Mouse (Mus musculus) heart, embryonic 14.5 days (tissue): ENCODE measurements around the gene Itk. TPM values are rescaled to one million over a fixed set of nuclear protein-coding genes. Genes with fewer than 3 reads are reported as not detected.

Experiments used
- ATAC-seq: fragments of 200-750 bp; cut with Nextera tagmentation; 2 replicates; pipeline ENCODE4 v1.8.0; 2017; ENCODE audit warnings: low read depth, moderate TSS enrichment; ENCODE audit not compliant: insufficient number of reproducible peaks, insufficient read depth, low FRiP score
- H3K27ac ChIP-seq, 2 experiments: fragments of 200-500 bp in 1 of 2; fragments of 300-500 bp in 1 of 2; sonication (generic) in 1 of 2; replicated peaks in 1 of 2; 2 replicates each; pipeline ENCODE4 v1.5.1; 2012 to 2014; ENCODE audit warnings: low read depth in 2 of 2, low read length in 2 of 2, control low read depth in 1 of 2, mild to moderate bottlenecking in 1 of 2, mixed read lengths in 1 of 2; ENCODE audit not compliant: control insufficient read depth in 1 of 2, insufficient read depth in 1 of 2
- H3K27me3 ChIP-seq: fragments of 300-500 bp; sonication (generic); 2 replicates; pipeline ENCODE4 v1.6.1; 2014; ENCODE audit warnings: mild to moderate bottlenecking, low read length, control low read depth; ENCODE audit not compliant: control insufficient read depth, insufficient read depth
- H3K36me3 ChIP-seq: fragments of 300-500 bp; sonication (generic); 2 replicates; pipeline ENCODE4 v1.6.1; 2014; ENCODE audit warnings: mild to moderate bottlenecking, control low read depth, low read length, mixed read lengths; ENCODE audit not compliant: control insufficient read depth, insufficient read depth
- H3K4me1 ChIP-seq, 2 experiments: fragments of 200-500 bp in 1 of 2; fragments of 300-500 bp in 1 of 2; sonication (generic) in 1 of 2; 2 replicates each; pipeline ENCODE4 v1.6.1; 2012 to 2014; ENCODE audit warnings: low read length in 2 of 2, control low read depth in 1 of 2, mixed read lengths in 1 of 2; ENCODE audit not compliant: control insufficient read depth in 2 of 2, insufficient read depth in 2 of 2
- H3K4me2 ChIP-seq: fragments of 300-500 bp; sonication (generic); 2 replicates; pipeline ENCODE4 v1.6.1; 2014; ENCODE audit warnings: mild to moderate bottlenecking, low read length
- H3K4me3 ChIP-seq, 2 experiments: fragments of 200-500 bp in 1 of 2; fragments of 300-500 bp in 1 of 2; sonication (generic) in 1 of 2; 2 replicates each; pipeline ENCODE4 v1.5.1; 2012 to 2014; ENCODE audit warnings: low read length in 2 of 2, mild to moderate bottlenecking in 2 of 2, control low read depth in 1 of 2, low read depth in 1 of 2, moderate library complexity in 1 of 2; ENCODE audit not compliant: control insufficient read depth in 1 of 2, insufficient read depth in 1 of 2
- H3K9ac ChIP-seq: fragments of 300-500 bp; sonication (generic); 2 replicates; pipeline ENCODE4 v1.6.1; 2014; ENCODE audit warnings: mild to moderate bottlenecking, low read length
- H3K9me3 ChIP-seq: fragments of 300-500 bp; sonication (generic); 2 replicates; pipeline ENCODE4 v1.6.1; 2016; ENCODE audit warnings: low read length, control low read depth; ENCODE audit not compliant: control insufficient read depth
- WGBS: fragments of 180-500 bp; shearing (Covaris S2); extraction: QIAGEN DNeasy Blood & Tissue Kit; methylation state at CpG from one replicate; pipeline ENCODE4 v1.1.7; 2014; 5-methylcytosine and 5-hydroxymethylcytosine counted together
- polyA plus RNA-seq: library from polyadenylated mRNA; unstranded; fragments of >200 nt; fragmentation: Nextera tagmentation; extraction: Ambion mirVana; gene quantifications from 2 replicates; pipeline ENCODE4 v1.2.1, GENCODE M21; 2014

The Itk gene
- polyA plus RNA-seq, 1 experiment from 2014 or later: not detected

GRCm38 (mm10) chr11:46366357-46366756 is 23.0 kb downstream of the Itk start:
- 82% methylated on average over 3 of the region's 3 CpGs for WGBS
- no peak overlapping the region for H3K27ac ChIP-seq
- H3K36me3 ChIP-seq: no peaks in the 10 kb centered on the region
- H3K4me2 ChIP-seq: no peak overlapping the region
- no peak overlapping the region for H3K9ac ChIP-seq
- H3K27me3 ChIP-seq: no peaks in the 10 kb centered on the region
- no peaks in the 10 kb centered on the region for H3K4me1 ChIP-seq
- ATAC-seq: no peak
- H3K4me3 ChIP-seq: no peak overlapping the region
- H3K9me3 ChIP-seq: no peaks in the 10 kb centered on the region

GRCm38 (mm10) chr11:46365744-46366143 is 23.6 kb downstream of the Itk start:
- Histone ChIP-seq H3K27me3 (no peaks in the 10 kb centered on the region), H3K4me3 (no peak overlapping the region), H3K4me1 (no peaks in the 10 kb centered on the region), H3K27ac (no peak overlapping the region), H3K9ac (no peak overlapping the region), H3K9me3 (no peaks in the 10 kb centered on the region), H3K36me3 (no peaks in the 10 kb centered on the region), H3K4me2 (no peak overlapping the region)
- 76% methylated on average over 5 of the region's 5 CpGs for WGBS
- no peak for ATAC-seq

GRCm38 (mm10) chr11:46363864-46364263 is 25.5 kb downstream of the Itk start:
- WGBS: 87% methylated on average over 9 of the region's 9 CpGs
- Histone ChIP-seq H3K9ac (no peak overlapping the region), H3K4me2 (no peak overlapping the region), H3K4me3 (no peak overlapping the region), H3K27ac (no peak overlapping the region), H3K9me3 (no peaks in the 10 kb centered on the region), H3K36me3 (no peaks in the 10 kb centered on the region), H3K4me1 (no peaks in the 10 kb centered on the region), H3K27me3 (no peaks in the 10 kb centered on the region)
- ATAC-seq: no peak

DNA sequence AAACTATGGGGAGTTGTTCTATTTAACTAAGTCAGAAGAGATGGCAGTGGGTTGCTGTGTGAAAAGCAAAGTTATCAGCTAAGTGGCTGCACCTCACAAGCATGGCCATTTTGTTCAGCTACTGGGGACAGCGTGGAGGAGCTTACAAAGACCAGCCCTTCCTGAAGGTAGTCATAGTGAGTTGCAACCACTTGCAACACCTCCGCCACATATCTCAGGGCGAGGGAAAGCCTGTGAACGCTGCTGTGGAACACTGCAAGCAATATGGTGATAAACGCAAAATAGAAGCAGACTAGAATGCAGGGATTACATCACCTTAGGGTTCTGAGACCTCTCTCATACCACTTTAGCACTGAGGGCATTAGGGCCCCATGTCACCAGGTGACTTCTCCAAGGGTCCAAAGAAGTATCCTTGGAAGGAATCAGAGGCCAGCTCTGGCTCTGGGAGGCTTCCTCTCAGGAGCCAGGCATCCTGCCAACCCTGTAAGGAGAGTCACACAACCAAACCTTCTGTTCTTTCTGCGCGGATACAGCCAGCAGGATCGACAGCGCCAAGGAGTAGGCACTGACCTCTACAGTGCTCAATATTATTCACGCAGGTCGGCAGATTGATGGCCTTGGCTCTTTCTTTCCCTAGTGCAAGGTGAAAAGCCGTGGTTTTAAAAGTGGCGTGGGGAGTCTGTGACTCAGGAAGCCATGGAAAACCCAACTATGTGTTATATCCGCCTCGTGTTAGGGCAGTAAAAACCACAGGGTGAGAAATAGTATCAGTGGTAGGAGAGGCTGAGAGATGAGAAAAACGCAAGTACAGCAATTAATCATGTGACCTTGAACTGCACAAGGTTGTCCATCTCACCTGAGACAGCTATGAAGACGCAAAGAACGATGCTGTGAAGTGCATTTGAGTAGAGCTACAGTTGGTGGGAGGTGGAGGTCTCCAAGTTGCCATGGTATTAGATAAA is 27.0 kb downstream of the Itk start:
- Histone ChIP-seq H3K9ac (no peak overlapping the region), H3K4me1 (no peaks in the 10 kb centered on the region), H3K4me2 (no peak overlapping the region), H3K27me3 (no peaks in the 10 kb centered on the region), H3K27ac (no peak overlapping the region), H3K36me3 (no peaks in the 10 kb centered on the region), H3K9me3 (no peaks in the 10 kb centered on the region), H3K4me3 (no peak overlapping the region)
- ATAC-seq: no peak
- 86% methylated on average over 18 of the region's 18 CpGs for WGBS

DNA sequence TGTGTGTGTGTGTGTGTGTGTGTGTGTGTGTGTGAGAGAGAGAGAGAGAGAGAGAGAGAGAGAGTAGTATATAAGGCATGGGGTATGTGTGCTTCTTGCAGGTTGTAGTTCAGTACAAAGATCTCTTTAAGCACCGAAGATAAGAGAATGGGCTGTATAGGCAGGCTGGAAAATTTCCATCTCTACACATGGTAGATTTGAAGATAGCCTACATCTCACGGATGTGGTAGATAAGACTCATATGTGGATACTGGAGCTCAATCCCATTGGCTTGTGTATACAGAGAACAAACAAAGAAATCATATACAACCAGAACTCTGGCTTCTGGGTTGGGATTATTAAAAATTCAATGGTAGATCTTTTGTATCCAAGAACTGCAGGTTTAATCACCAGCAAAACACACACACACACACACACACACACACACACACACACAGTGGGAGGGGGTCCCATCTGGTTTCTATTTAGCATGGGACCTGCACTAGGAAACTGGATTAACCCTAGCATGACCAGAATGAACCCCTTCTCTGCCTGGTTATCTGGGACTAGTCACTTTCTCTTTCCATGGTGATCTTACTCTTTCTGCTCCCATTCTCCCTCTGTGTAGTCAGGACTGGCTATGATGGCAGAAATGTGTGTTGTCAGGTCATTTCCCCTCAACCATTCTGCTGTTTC is 28.2 kb downstream of the Itk start:
- no peak overlapping the region for H3K4me3 ChIP-seq
- H3K4me2 ChIP-seq: no peak overlapping the region
- 68% methylated on average over 2 of the region's 2 CpGs for WGBS
- H3K4me1 ChIP-seq: no peaks in the 10 kb centered on the region
- H3K27ac ChIP-seq: no peak overlapping the region
- no peak for ATAC-seq
- no peaks in the 10 kb centered on the region for H3K9me3 ChIP-seq
- no peaks in the 10 kb centered on the region for H3K27me3 ChIP-seq
- no peak overlapping the region for H3K9ac ChIP-seq
- H3K36me3 ChIP-seq: no peaks in the 10 kb centered on the region

- no peaks in the 10 kb centered on the region for H3K4me1 ChIP-seq
- no peak for ATAC-seq
- H3K9ac ChIP-seq: no peak overlapping the region
- no peak overlapping the region for H3K4me3 ChIP-seq
- 63% methylated on average over 1 of the region's 1 CpGs for WGBS
- no peaks in the 10 kb centered on the region for H3K36me3 ChIP-seq
- H3K27me3 ChIP-seq: no peaks in the 10 kb centered on the region
- H3K9me3 ChIP-seq: no peaks in the 10 kb centered on the region
- no peak overlapping the region for H3K27ac ChIP-seq
- no peak overlapping the region for H3K4me2 ChIP-seq
Measured at GRCm38 (mm10) chr11:46358369-46358768, 30.9 kb downstream of the Itk start.

DNA sequence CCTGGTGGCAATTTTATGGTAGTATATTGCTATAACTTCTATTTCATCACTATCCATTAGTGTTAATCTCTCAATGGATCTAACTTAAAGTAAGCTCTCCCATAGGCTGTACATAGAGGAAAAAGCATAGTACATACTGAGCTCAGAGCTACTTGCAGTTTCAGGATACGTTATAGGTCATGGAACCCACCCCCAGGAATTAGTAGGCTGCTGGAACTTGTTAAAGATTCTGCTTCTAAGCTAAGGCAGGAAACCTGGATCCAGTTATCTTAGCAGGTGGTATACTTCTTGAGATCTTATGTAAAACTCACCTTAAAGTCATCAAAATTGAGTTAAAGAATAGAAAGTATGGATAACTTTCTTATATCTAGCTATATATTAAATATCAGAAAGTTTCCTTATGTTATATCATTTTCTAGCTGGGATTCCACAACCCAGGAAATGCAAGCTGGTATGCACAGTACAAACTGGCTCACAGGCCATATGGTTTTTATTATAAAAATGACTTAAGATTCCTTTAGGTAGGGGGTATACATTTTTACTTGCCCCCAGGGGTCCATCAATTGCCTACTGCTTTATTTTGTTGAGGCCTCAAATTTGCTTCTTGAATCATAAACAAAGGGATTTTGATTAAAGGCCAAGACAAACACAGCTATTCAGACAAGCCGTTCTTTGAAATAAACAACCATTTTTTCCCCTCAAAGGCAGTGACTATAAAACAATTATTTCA is 39.5 kb downstream of the Itk start:
- H3K36me3 ChIP-seq: no peaks in the 10 kb centered on the region
- no peaks in the 10 kb centered on the region; a peak in 1 of 4 replicates for H3K4me1 ChIP-seq
- no peaks in the 10 kb centered on the region for H3K9me3 ChIP-seq
- H3K4me3 ChIP-seq: no peak overlapping the region
- H3K4me2 ChIP-seq: no peak overlapping the region
- no peak overlapping the region for H3K27ac ChIP-seq
- no peak for ATAC-seq
- no peak overlapping the region for H3K9ac ChIP-seq
- no peaks in the 10 kb centered on the region for H3K27me3 ChIP-seq
- WGBS: 79% methylated on average over 2 of the region's 2 CpGs
